Mouse (Mus musculus): ENCODE measurements at regions not wholly inside any gene's neighbourhood (a gene's known extent, or its start where the extent isn't known, plus 50 kb on each side); places are given as distances from the start of the nearest gene placed in this dataset.

DNA sequence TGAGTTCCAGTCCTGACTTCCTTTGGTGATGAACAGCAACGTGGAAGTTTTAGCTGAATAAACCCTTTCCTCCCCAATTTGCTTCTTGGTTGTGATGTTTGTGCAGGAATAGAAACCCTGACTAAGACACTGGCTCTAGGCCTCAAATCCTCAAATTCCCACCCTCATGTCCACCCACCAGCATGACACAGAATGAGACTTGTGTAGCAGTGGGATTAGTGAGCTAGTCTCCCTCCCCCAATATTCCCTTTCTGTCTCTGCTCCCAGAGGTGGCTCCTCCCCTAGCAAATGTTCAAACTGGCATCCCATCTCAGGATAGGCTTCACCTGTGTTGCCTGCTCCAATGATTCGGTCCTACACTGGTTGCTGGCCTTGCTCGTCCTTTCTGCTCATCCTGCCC lies 94.1 kb upstream of the Myocd start:
- DNase-seq, result no peak

DNA sequence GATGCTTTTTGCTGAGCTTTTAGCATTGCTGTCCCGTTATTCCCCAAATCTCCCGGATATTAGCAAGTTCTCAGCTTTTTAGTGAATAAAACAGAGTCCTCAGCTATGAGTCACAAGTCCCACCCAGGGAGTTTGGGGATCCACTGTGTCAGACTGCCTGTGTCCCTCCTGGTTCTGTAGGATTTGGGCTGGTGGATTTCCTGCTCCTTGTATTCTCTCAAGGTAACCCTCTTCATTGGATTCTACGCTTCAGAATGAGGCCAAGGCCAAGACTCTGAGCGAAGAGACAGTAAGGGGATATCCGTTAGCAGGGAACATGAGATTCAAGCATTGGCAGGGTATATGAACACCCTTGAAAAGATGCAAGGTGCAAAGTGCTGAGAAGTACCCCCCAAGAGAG lies 90.9 kb upstream of the Myocd start:
- DNase-seq, result no peak

DNA sequence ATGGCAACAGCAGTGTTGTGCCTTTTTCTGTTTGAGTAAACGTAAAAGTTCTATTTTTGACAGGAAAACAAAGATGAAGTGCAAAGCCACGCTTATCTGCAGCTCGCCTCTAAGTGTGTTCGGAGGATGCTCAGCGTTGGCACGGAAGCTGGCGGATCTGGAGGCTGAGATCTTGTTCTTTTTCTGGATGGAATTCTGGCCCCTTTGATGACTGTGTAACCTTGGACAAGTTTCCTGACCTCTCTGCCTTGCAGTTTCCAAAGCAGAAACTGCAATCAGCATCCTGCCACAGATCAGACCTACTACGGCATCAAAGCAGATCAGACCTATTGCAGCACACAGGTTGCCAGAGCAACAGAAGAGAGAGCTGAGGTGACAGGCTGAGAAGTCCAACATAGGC lies 89.1 kb upstream of the Myocd start:
- DNase-seq, result no peak

DNA sequence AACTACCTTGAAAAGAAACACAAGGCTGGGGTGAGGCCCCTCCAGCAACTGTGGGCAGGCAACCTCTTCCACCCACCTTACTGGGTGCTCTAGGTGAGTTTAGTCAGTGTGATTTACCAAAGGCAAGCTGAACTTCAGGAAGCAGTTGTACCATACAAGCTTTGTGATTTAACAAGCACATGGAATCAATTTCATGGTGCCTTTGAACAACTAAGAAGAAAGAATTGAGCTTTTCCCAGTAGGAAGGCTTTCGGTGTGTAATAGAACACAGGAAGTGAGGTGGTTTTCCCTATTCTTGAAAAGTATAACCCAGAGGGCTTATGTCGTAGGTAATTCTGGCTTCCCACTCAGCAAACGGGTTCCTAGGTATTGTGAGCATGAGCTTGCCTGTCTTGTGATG lies 82.7 kb upstream of the Myocd start:
- no peak for DNase-seq

DNA sequence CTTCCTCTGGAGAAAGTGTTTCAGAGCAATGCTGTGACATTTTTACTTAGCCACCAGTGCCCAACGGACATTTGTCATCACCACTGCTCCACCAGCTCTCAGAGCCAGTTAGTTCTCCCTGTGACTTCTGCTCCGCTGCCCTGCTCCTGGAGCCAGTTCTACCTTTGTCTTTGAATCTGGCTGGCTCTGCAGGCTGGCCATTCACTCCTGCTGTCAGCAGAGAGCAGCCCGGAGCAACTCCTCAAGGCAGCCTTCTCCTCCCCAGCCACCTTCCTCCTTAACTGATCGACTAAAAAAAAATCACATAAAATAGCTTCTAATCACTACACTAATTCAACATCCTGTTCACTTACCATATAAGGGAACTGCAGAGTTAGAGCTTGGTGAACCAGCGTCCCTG lies 79.2 kb upstream of the Myocd start:
- DNase-seq, result no peak

DNA sequence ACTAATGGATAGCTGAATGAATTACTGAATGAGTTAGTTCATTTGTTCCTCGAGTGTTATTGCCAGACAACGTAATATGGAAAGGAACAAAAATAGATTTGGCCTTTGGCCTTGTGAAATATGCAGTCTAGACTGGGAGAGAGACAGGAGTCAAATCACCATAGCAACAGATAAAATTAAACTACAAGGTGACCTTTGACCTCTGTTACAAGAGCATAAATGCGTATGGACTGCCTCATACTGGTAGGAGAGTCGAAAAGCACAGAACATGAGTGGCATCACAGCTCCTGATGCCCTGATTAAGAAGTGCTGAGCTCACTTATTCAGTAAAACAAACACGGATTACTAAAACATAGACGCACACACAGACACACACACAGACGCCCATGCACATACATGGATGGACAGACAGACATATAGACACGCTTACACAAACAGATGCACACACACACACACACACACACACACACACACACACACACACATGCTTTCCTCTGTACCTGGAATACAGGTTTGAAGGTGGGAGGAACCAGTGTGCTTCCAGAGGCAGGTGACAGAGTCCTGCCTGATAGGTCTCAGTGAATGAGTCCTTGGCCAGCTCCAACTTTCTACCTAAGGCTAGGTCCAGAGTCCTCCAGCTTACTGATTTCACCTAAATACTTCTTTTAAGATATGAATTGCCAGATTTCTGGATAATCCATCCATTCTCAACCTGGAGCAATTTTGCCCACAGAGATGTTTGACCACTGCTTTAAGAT lies 72.1 kb upstream of the Myocd start:
- no peak for DNase-seq

DNA sequence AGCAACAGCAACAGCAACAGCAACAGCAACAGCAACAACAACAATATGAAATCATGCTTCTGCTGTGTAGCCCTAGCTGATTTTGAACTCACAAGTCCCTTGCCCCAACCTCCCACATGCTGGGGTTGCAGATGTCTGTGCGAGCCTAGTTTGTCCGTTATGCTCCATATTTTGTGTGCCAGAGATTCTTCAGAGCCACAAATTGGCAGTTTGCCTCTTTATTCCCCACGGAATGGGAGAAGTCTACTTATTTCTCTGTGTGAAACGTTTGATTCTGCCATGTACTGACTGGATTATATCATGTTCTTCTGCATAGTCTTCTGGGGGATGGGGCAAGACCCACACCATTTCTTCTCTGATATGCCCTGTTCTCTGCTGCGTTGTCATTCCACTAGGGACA lies 64.5 kb upstream of the Myocd start:
- DNase-seq, result no peak

DNA sequence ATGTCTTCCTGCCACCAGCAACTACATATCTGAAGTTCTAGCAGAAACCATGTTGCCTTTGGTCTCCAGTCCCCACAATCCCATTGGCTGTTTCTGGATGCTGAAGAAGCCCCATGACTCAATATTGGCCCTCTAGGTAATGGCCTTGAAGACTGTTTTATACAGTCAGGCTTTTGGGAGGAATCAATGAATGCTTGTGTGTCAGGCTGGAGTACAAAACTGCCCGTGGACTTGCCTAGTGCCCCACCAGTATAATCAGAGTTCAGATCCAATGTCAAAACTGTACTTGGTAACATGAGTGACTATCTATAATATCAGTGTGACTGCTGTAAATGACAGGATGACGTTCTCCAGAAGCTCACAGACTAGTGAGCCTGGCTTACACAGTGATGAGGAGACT lies 63.3 kb upstream of the Myocd start:
- no peak for DNase-seq

DNA sequence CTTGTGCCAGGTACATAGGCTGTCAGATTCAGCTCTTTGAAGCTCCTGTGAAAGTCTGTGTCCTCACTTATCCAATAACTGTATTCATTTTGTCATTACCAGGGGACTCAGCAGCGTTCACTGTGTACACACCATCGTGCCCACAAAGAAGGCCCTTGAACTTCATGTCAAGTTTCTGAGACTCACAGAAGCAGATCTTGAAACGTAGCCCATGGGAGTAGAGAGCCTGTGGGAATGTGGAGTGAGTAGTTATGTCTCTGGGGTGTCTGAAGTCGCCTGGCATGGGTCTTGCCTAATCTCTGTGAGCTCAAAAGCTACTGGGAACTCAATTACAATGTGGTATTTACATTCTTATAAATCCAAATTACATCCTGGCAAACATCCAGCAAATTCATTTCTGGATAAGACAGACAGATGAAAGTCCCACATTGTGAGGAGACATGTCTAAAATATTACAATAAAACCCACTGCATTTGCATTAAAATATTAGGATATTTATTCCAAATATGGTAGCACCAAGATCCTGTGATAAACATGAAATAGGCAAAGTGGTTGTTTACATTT lies 53.2 kb upstream of the Myocd start:
- no peak for DNase-seq

All from adrenal gland, postnatal 25 days (tissue).